Mouse (Mus musculus): ENCODE data around the gene Uroc1.

DNA sequence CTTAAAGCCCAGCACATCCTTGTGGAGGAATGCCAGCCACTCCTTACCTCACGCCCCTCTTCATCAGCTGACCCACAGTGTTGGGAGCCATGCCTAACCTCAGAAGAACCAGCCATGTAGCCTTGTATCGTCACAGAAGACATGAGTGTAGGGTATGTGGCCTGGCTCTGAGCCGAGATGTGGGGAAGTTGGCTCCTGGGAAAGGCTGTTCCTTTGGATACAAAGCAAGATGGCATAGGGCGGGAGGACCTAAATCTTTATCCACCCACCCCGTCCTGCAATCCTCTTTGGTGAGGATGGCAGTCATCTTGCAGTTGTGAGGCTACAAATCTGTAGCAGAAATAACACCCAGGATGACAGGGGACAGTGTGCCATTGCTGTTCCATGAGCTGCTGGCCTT lies 17.1 kb upstream of the Uroc1 start:
- TF ChIP-seq CTCF (IDR thresholded peaks at IDR 0.05; ENCODE audit: extremely low read depth, insufficient read depth, low read length) (no peak), POLR2A (IDR thresholded peaks at IDR 0.05; ENCODE audit: extremely low read depth, insufficient read depth, low read length) (no peak)

Measured in cortical plate, adult 2 months (tissue).